Mouse (Mus musculus) liver, embryonic 14.5 days (tissue): Measurements from ENCODE around the gene Zfp719. TPM values are rescaled to one million over a fixed set of nuclear protein-coding genes. Genes with fewer than 3 reads are reported as not detected.

Experiments used
- ATAC-seq: fragments of 200-750 bp; cut with Nextera tagmentation; 2 replicates; pipeline ENCODE4 v1.8.0; 2017; ENCODE audit warnings: moderate number of reproducible peaks, mild to moderate bottlenecking, moderate library complexity; ENCODE audit not compliant: insufficient read depth
- DNase-seq, 3 experiments: peaks; one replicate each; pipeline ENCODE4 v3.0.0-alpha.2; 2012 to 2013; ENCODE audit warnings: low read depth in 3 of 3, low spot score in 3 of 3
- H3K27ac ChIP-seq: fragments of 300-500 bp; sonication (generic); 2 replicates; pipeline ENCODE4 v1.5.1; 2014; ENCODE audit warnings: moderate library complexity, mild to moderate bottlenecking, control low read depth, inconsistent platforms
- H3K27me3 ChIP-seq: fragments of 300-500 bp; sonication (generic); 2 replicates; pipeline ENCODE4 v1.6.1; 2014; ENCODE audit warnings: mild to moderate bottlenecking, low read length, moderate library complexity; ENCODE audit not compliant: control insufficient read depth, insufficient read depth
- H3K36me3 ChIP-seq: fragments of 300-500 bp; sonication (generic); replicated peaks from 2 replicates; pipeline ENCODE4 v1.6.1; 2014; ENCODE audit warnings: low read depth; ENCODE audit not compliant: control insufficient read depth, insufficient read depth
- H3K4me1 ChIP-seq, 2 experiments: fragments of 200-500 bp in 1 of 2; fragments of 300-500 bp in 1 of 2; sonication (generic) in 1 of 2; replicated peaks; 2 replicates each; pipeline ENCODE4 v1.6.1; 2012 to 2014; ENCODE audit warnings: antibody characterized with exemption in 1 of 2, inconsistent platforms in 1 of 2, low read length in 1 of 2; ENCODE audit not compliant: control insufficient read depth in 2 of 2, insufficient read depth in 2 of 2
- H3K4me2 ChIP-seq: fragments of 300-500 bp; sonication (generic); 2 replicates; pipeline ENCODE4 v1.6.1; 2014; ENCODE audit warnings: low read depth, mild to moderate bottlenecking, control low read depth, moderate library complexity
- H3K4me3 ChIP-seq, 2 experiments: fragments of 200-500 bp in 1 of 2; fragments of 300-500 bp in 1 of 2; sonication (generic) in 1 of 2; 2 replicates each; pipeline ENCODE4 v1.5.1; 2012 to 2014; ENCODE audit warnings: low read depth in 2 of 2, low read length in 2 of 2, mild to moderate bottlenecking in 2 of 2, control low read depth in 1 of 2, inconsistent platforms in 1 of 2, moderate library complexity in 1 of 2; ENCODE audit not compliant: insufficient read depth in 1 of 2
- H3K9ac ChIP-seq: fragments of 300-500 bp; sonication (generic); replicated peaks from 2 replicates; pipeline ENCODE4 v1.6.1; 2014; ENCODE audit warnings: mild to moderate bottlenecking, control low read depth, moderate library complexity
- H3K9me3 ChIP-seq: fragments of 300-500 bp; sonication (generic); 2 replicates; pipeline ENCODE4 v1.6.1; 2016; ENCODE audit warnings: low read length, mixed read lengths; ENCODE audit not compliant: control insufficient read depth
- CTCF ChIP-seq: IDR thresholded peaks from 2 replicates; pipeline ENCODE4 v1.5.1; 2016; ENCODE audit warnings: antibody characterized with exemption, low read depth, control low read depth
- EP300 ChIP-seq: IDR thresholded peaks from 2 replicates; pipeline ENCODE4 v1.6.1; 2016; ENCODE audit warnings: antibody characterized with exemption, low read depth
- WGBS: fragments of 180-500 bp; shearing (Covaris S2); extraction: QIAGEN DNeasy Blood & Tissue Kit; methylation state at CpG from one replicate; pipeline ENCODE4 v1.1.7; 2014; ENCODE audit not compliant: insufficient replicate concordance; 5-methylcytosine and 5-hydroxymethylcytosine counted together
- polyA plus RNA-seq, 2 experiments: library from polyadenylated mRNA; depleted of rRNA in 1 of 2; stranded (reverse) in 1 of 2; unstranded in 1 of 2; fragments of >200 nt; fragmentation: Nextera tagmentation in 1 of 2; extraction: Ambion mirVana in 1 of 2; gene quantifications; 2 replicates each; pipeline versions ENCODE4 v1.2.1 to v1.2.3; 2012 to 2014

Gene Zfp719
- polyA plus RNA-seq, 2 experiments, result 0.87 to 1.7 TPM

DNA sequence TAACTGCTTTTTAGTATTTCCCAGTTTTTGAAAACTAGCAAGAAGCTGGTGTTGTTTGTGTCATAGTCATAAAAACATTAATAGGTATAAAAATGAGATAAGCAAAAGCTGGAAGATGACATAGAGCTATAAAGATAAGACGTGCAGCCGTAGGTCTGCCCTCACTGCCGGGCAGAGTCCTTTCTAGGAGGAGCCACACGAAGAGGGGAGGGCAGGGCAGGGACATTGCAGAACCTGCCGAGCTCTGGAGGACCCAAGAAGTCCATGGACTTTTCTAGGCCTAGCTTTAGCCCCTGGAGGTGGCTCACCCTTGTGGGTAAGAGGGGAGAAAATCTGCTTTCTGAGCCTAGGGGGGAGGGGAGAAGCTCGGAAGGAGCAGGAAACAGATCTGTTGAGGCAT is 55.1 kb downstream of the Zfp719 start, which contains the start of gene Ceacam18:
Ceacam18 (plus strand) TSS at position 208 of the 400 bp plus-strand sequence.
- no peak within 1 kb of the TSS for H3K27ac ChIP-seq
- no peak within 1 kb of the TSS for H3K9ac ChIP-seq
- DNase-seq, result no peak
- H3K27me3 ChIP-seq, result no peaks in the 10 kb centered on the region
- H3K4me2 ChIP-seq, result no peak within 1 kb of the TSS
- ATAC-seq, result no peak
- no peaks in the 10 kb centered on the region for H3K36me3 ChIP-seq
- no peaks in the 10 kb centered on the region for H3K9me3 ChIP-seq
- WGBS, result 12% methylated on average over 6 of the region's 6 CpGs
- TF ChIP-seq EP300 (no peak), CTCF (no peak)
- H3K4me1 ChIP-seq, result no peaks in the 10 kb centered on the region
- no peak within 1 kb of the TSS for H3K4me3 ChIP-seq

DNA sequence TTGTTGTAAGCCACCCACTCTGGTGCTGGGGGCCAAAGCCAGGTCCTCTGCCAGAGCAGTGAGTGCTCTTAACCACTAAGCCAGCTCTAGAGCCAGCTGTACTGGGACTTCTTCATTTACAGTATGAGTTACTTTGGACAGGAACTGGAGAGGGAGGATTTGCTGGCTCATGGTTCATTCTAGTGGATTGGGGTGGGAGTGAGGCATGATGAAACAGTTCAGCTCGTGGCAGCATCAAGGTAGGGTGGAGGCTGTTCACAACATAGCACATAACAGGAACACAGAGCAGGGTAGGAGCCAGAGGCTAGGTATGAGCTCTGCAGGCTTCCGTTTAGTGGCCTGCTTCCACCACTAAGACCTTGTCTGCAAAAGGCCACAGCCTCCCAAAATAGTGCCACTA is 56.8 kb downstream of the Zfp719 start:
- H3K9ac ChIP-seq, result no peak overlapping the region
- H3K27ac ChIP-seq, result no peak overlapping the region
- H3K4me1 ChIP-seq, result no peaks in the 10 kb centered on the region
- no peaks in the 10 kb centered on the region for H3K27me3 ChIP-seq
- no peak for DNase-seq
- ATAC-seq, result no peak
- no peak for TF ChIP-seq EP300
- TF ChIP-seq CTCF, result no peak
- H3K4me3 ChIP-seq, result no peak overlapping the region
- WGBS, result 27% methylated on average over 2 of the region's 2 CpGs
- H3K4me2 ChIP-seq, result no peak overlapping the region
- H3K9me3 ChIP-seq, result no peaks in the 10 kb centered on the region
- no peaks in the 10 kb centered on the region for H3K36me3 ChIP-seq

DNA sequence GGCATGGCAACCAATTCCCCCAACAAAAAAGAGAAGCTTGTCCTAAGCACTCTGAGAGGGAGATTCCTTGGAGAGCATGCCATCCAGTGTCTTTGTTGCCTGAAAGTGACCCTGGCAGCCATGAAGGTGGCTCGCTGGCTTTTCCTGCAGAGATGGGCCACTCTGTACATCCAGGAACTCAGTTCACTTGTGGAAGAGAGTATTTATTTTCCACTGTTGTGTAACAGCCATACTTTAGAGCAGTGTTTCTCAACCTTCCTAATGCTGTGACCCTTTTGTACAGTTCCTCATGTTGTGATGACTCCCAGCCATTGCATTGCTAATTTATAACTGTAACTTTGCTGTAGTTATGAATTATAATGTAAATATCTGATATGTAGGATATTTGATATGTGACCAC is 57.7 kb downstream of the Zfp719 start:
- H3K27ac ChIP-seq, result no peak overlapping the region
- TF ChIP-seq CTCF (no peak), EP300 (no peak)

DNA sequence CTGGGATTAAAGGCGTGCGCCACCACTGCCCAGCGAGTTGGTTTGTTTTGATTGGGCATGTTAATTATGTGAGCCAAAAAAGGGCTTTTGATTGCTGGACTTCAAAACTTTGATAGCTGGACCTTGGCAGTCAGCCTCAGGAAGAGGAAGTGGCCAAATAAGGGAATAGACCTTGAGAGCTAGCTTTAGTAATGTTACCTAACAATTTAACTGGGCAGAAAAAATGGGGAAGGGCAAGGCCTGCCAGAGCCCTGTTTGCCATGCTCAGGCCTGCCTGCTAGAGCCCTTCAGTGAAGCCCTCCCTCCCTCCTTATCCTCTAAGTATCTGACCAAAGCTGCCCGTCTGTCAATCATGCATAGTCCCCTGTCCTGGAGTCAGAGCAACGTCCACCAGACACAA is 63.2 kb downstream of the Zfp719 start:
- Histone ChIP-seq H3K36me3 (no peaks in the 10 kb centered on the region), H3K27me3 (no peaks in the 10 kb centered on the region), H3K4me3 (no peak overlapping the region), H3K27ac (no peak overlapping the region), H3K9me3 (no peaks in the 10 kb centered on the region), H3K9ac (no peak overlapping the region), H3K4me2 (no peak overlapping the region), H3K4me1 (no peaks in the 10 kb centered on the region; a peak in 1 of 4 replicates)
- WGBS, result 48% methylated on average over 5 of the region's 5 CpGs
- ATAC-seq (no peak), DNase-seq (no peak)
- TF ChIP-seq CTCF (no peak), EP300 (no peak)

More for the DNA sequence above, 57.7 kb downstream of the Zfp719 start:
- no peaks in the 10 kb centered on the region for H3K4me1 ChIP-seq
- no peak for DNase-seq
- 41% methylated on average over 1 of the region's 1 CpGs for WGBS
- no peaks in the 10 kb centered on the region for H3K36me3 ChIP-seq
- H3K9ac ChIP-seq, result no peak overlapping the region
- no peak for ATAC-seq
- H3K27me3 ChIP-seq, result no peaks in the 10 kb centered on the region
- H3K4me3 ChIP-seq, result no peak overlapping the region
- H3K9me3 ChIP-seq, result no peaks in the 10 kb centered on the region
- no peak overlapping the region for H3K4me2 ChIP-seq

Other genes with a start within 250 kb of the Zfp719 start
- gene Siglecf, start 228.3 kb upstream of the Zfp719 start, polyA plus RNA-seq (2012; rRNA removed), result 2.0 and 2.7 TPM in 2 replicates
- 1.3 and 2.4 TPM in 2 replicates for gene Siglecf, start 228.3 kb upstream of the Zfp719 start, polyA plus RNA-seq (2014; fragmentation: Nextera tagmentation; extraction: Ambion mirVana)
- gene Siglecg, start 171.4 kb upstream of the Zfp719 start, polyA plus RNA-seq (2012; rRNA removed), result 0.64 and 0.69 TPM in 2 replicates
- gene Siglecg, start 171.4 kb upstream of the Zfp719 start, polyA plus RNA-seq (2014; fragmentation: Nextera tagmentation; extraction: Ambion mirVana), result 0.24 and 0.38 TPM in 2 replicates
- gene Lim2, start 151.9 kb upstream of the Zfp719 start, polyA plus RNA-seq (2012; rRNA removed), result 0.07 TPM in 1 of 2 replicates, not detected in the other
- 0.06 and 0.08 TPM in 2 replicates for gene Lim2, start 151.9 kb upstream of the Zfp719 start, polyA plus RNA-seq (2014; fragmentation: Nextera tagmentation; extraction: Ambion mirVana)
- gene Nkg7, start 142.5 kb upstream of the Zfp719 start, polyA plus RNA-seq (2012; rRNA removed), result 3.1 and 4.3 TPM in 2 replicates
- 10.2 and 13.2 TPM in 2 replicates for gene Nkg7, start 142.5 kb upstream of the Zfp719 start, polyA plus RNA-seq (2014; fragmentation: Nextera tagmentation; extraction: Ambion mirVana)
- not detected in 2 replicates for gene Cldnd2, start 138.8 kb upstream of the Zfp719 start, polyA plus RNA-seq (2012; rRNA removed)
- not detected in 2 replicates for gene Cldnd2, start 138.8 kb upstream of the Zfp719 start, polyA plus RNA-seq (2014; fragmentation: Nextera tagmentation; extraction: Ambion mirVana)
- 79.1 and 116 TPM in 2 replicates for gene Etfb, start 135.5 kb upstream of the Zfp719 start, polyA plus RNA-seq (2012; rRNA removed)
- gene Etfb, start 135.5 kb upstream of the Zfp719 start, polyA plus RNA-seq (2014; fragmentation: Nextera tagmentation; extraction: Ambion mirVana), result 261 and 265 TPM in 2 replicates
- 0.19 and 0.26 TPM in 2 replicates for gene Gm45233, start 135.5 kb upstream of the Zfp719 start, polyA plus RNA-seq (2012; rRNA removed)
- not detected in 2 replicates for gene Gm45233, start 135.5 kb upstream of the Zfp719 start, polyA plus RNA-seq (2014; fragmentation: Nextera tagmentation; extraction: Ambion mirVana)
- gene Vsig10l, start 116.5 kb upstream of the Zfp719 start, polyA plus RNA-seq (2012; rRNA removed), result 0.48 and 0.77 TPM in 2 replicates
- 0.27 and 0.52 TPM in 2 replicates for gene Vsig10l, start 116.5 kb upstream of the Zfp719 start, polyA plus RNA-seq (2014; fragmentation: Nextera tagmentation; extraction: Ambion mirVana)
- 0.07 and 0.12 TPM in 2 replicates for gene Iglon5, start 89.5 kb upstream of the Zfp719 start, polyA plus RNA-seq (2012; rRNA removed)
- gene Iglon5, start 89.5 kb upstream of the Zfp719 start, polyA plus RNA-seq (2014; fragmentation: Nextera tagmentation; extraction: Ambion mirVana), result not detected in 2 replicates
- not detected in 2 replicates for gene 4931406B18Rik, start 73.7 kb upstream of the Zfp719 start, polyA plus RNA-seq (2012; rRNA removed)
- gene 4931406B18Rik, start 73.7 kb upstream of the Zfp719 start, polyA plus RNA-seq (2014; fragmentation: Nextera tagmentation; extraction: Ambion mirVana), result not detected in 2 replicates
- gene Cd33, start 35.2 kb upstream of the Zfp719 start, polyA plus RNA-seq (2012; rRNA removed), result 0.95 and 1.4 TPM in 2 replicates
- 1.5 and 1.9 TPM in 2 replicates for gene Cd33, start 35.2 kb upstream of the Zfp719 start, polyA plus RNA-seq (2014; fragmentation: Nextera tagmentation; extraction: Ambion mirVana)
- 0.18 and 0.33 TPM in 2 replicates for gene Zfp658, start 17.4 kb upstream of the Zfp719 start, polyA plus RNA-seq (2012; rRNA removed)
- 0.15 and 0.25 TPM in 2 replicates for gene Zfp658, start 17.4 kb upstream of the Zfp719 start, polyA plus RNA-seq (2014; fragmentation: Nextera tagmentation; extraction: Ambion mirVana)
- 0.07 TPM in 1 of 2 replicates, not detected in the other for gene Zfp819, start 27.6 kb downstream of the Zfp719 start, polyA plus RNA-seq (2012; rRNA removed)
- gene Zfp819, start 27.6 kb downstream of the Zfp719 start, polyA plus RNA-seq (2014; fragmentation: Nextera tagmentation; extraction: Ambion mirVana), result not detected in 2 replicates
- not detected in 2 replicates for gene Ceacam18, start 55.1 kb downstream of the Zfp719 start, polyA plus RNA-seq (2012; rRNA removed)
- gene Ceacam18, start 55.1 kb downstream of the Zfp719 start, polyA plus RNA-seq (2014; fragmentation: Nextera tagmentation; extraction: Ambion mirVana), result 0.08 TPM in 1 of 2 replicates, not detected in the other
- gene Siglece, start 80.6 kb downstream of the Zfp719 start, polyA plus RNA-seq (2012; rRNA removed), result 1.5 and 1.6 TPM in 2 replicates
- 1.1 and 2.0 TPM in 2 replicates for gene Siglece, start 80.6 kb downstream of the Zfp719 start, polyA plus RNA-seq (2014; fragmentation: Nextera tagmentation; extraction: Ambion mirVana)
- 3.1 and 3.2 TPM in 2 replicates for gene Ctu1, start 92.4 kb downstream of the Zfp719 start, polyA plus RNA-seq (2012; rRNA removed)
- gene Ctu1, start 92.4 kb downstream of the Zfp719 start, polyA plus RNA-seq (2014; fragmentation: Nextera tagmentation; extraction: Ambion mirVana), result 2.2 TPM in 2 replicates
- gene Klk14, start 110.8 kb downstream of the Zfp719 start, polyA plus RNA-seq (2012; rRNA removed), result 0.04 and 0.05 TPM in 2 replicates
- not detected in 2 replicates for gene Klk14, start 110.8 kb downstream of the Zfp719 start, polyA plus RNA-seq (2014; fragmentation: Nextera tagmentation; extraction: Ambion mirVana)
- gene Klk13, start 133.0 kb downstream of the Zfp719 start, polyA plus RNA-seq (2012; rRNA removed), result 0.02 and 0.04 TPM in 2 replicates
- gene Klk13, start 133.0 kb downstream of the Zfp719 start, polyA plus RNA-seq (2014; fragmentation: Nextera tagmentation; extraction: Ambion mirVana), result 0.06 TPM in 1 of 2 replicates, not detected in the other
- gene Klk12, start 189.3 kb downstream of the Zfp719 start, polyA plus RNA-seq (2012; rRNA removed), result not detected in 2 replicates
- gene Klk12, start 189.3 kb downstream of the Zfp719 start, polyA plus RNA-seq (2014; fragmentation: Nextera tagmentation; extraction: Ambion mirVana), result not detected in 2 replicates
- gene Klk11, start 195.0 kb downstream of the Zfp719 start, polyA plus RNA-seq (2012; rRNA removed), result not detected in 2 replicates
- not detected in 2 replicates for gene Klk11, start 195.0 kb downstream of the Zfp719 start, polyA plus RNA-seq (2014; fragmentation: Nextera tagmentation; extraction: Ambion mirVana)
- gene Klk10, start 201.4 kb downstream of the Zfp719 start, polyA plus RNA-seq (2012; rRNA removed), result 0.02 and 0.10 TPM in 2 replicates
- gene Klk10, start 201.4 kb downstream of the Zfp719 start, polyA plus RNA-seq (2014; fragmentation: Nextera tagmentation; extraction: Ambion mirVana), result not detected in 2 replicates
- not detected in 2 replicates for gene Klk9, start 212.3 kb downstream of the Zfp719 start, polyA plus RNA-seq (2012; rRNA removed)
- gene Klk9, start 212.3 kb downstream of the Zfp719 start, polyA plus RNA-seq (2014; fragmentation: Nextera tagmentation; extraction: Ambion mirVana), result not detected in 2 replicates
- 4.6 and 5.0 TPM in 2 replicates for gene Klk8, start 218.0 kb downstream of the Zfp719 start, polyA plus RNA-seq (2012; rRNA removed)
- gene Klk8, start 218.0 kb downstream of the Zfp719 start, polyA plus RNA-seq (2014; fragmentation: Nextera tagmentation; extraction: Ambion mirVana), result 8.4 and 10.0 TPM in 2 replicates
- gene Klk7, start 231.7 kb downstream of the Zfp719 start, polyA plus RNA-seq (2012; rRNA removed), result 0.02 TPM in 1 of 2 replicates, not detected in the other
- gene Klk7, start 231.7 kb downstream of the Zfp719 start, polyA plus RNA-seq (2014; fragmentation: Nextera tagmentation; extraction: Ambion mirVana), result not detected in 2 replicates
- not detected in 2 replicates for gene Klk6, start 244.9 kb downstream of the Zfp719 start, polyA plus RNA-seq (2012; rRNA removed)
- gene Klk6, start 244.9 kb downstream of the Zfp719 start, polyA plus RNA-seq (2014; fragmentation: Nextera tagmentation; extraction: Ambion mirVana), result not detected in 2 replicates